Mouse (Mus musculus) left cerebral cortex, postnatal 14 days (tissue): ENCODE results near the gene Dusp5. TPM values are rescaled to one million over a fixed set of nuclear protein-coding genes. Genes with fewer than 3 reads are reported as not detected.
A peak's percentile ranks its signal among the peaks of the same experiment; 100 is the strongest.

ENCODE experiments used
- DNase-seq, 2 experiments: peaks; one replicate each; pipeline ENCODE4 v3.0.0; 2021 to 2022; ENCODE audit warnings: low spot score in 2 of 2, mixed read lengths in 1 of 2
- intact Hi-C: fragments of 180-260 bp; cut with DNase I; formaldehyde crosslinking; loops from one replicate; pipeline ENCODE4 v1.15.1; 2025
- total RNA-seq, 2 experiments: library from RNA; stranded (reverse); gene quantifications; 2 replicates each; pipeline ENCODE4 v1.2.3; 2021

Gene Dusp5
- total RNA-seq, 2 experiments from 2014 or later: 9.1 to 10.6 TPM

GRCm38 (mm10) chr19:53507497-53507896 is 21.4 kb upstream of the Dusp5 start:
- intact Hi-C loops: no loop called here
- no peak for DNase-seq

GRCm38 (mm10) chr19:53511244-53511934 is 17.5 kb upstream of the Dusp5 start:
- intact Hi-C loops: no loop called here

GRCm38 (mm10) chr19:53517370-53518096 is 11.4 kb upstream of the Dusp5 start:
- peak in 1 of 2 experiments; percentile 43 for DNase-seq
- intact Hi-C loops: no loop called here

More at GRCm38 (mm10) chr19:53511244-53511934, 17.5 kb upstream of the Dusp5 start:
- no peak for DNase-seq

GRCm38 (mm10) chr19:53519549-53519948 is 9.4 kb upstream of the Dusp5 start:
- intact Hi-C loops: no loop called here
- no peak for DNase-seq

- intact Hi-C loops: no loop called here
- DNase-seq: no peak
These were observed 8.9 kb upstream of the Dusp5 start for GRCm38 (mm10) chr19:53519981-53520380.

GRCm38 (mm10) chr19:53521137-53521795 is 7.6 kb upstream of the Dusp5 start:
- intact Hi-C loops: no loop called here

GRCm38 (mm10) chr19:53527480-53527879 is 1.4 kb upstream of the Dusp5 start:
- intact Hi-C loops: loop anchor here (5.0 kb wide), 1 partner anchor 100 kb away; no protein-coding TSS in a partner anchor

More at GRCm38 (mm10) chr19:53521137-53521795, 7.6 kb upstream of the Dusp5 start:
- no peak for DNase-seq

GRCm38 (mm10) chr19:53528131-53528621 is 733 bp upstream of the Dusp5 start:
- DNase-seq: no peak
- intact Hi-C loops: loop anchor here (5.0 kb wide), 1 partner anchor 101 kb away; no protein-coding TSS in a partner anchor

More at GRCm38 (mm10) chr19:53527480-53527879, 1.4 kb upstream of the Dusp5 start:
- no peak for DNase-seq

GRCm38 (mm10) chr19:53529455-53529704 is 471 bp downstream of the Dusp5 start:
- intact Hi-C loops: loop anchor here (5.0 kb wide), 1 partner anchor 102 kb away; no protein-coding TSS in a partner anchor
- no peak for DNase-seq

- DNase-seq: no peak
- intact Hi-C loops: loop anchor here (5.0 kb wide), 2 partner anchors 103 to 113 kb away; no protein-coding TSS in a partner anchor
These were observed 1.0 kb downstream of the Dusp5 start for GRCm38 (mm10) chr19:53529705-53530562.

- intact Hi-C loops: loop anchor here (5.0 kb wide), 1 partner anchor 114 kb away; no protein-coding TSS in a partner anchor
- DNase-seq: no peak
These were observed 2.5 kb downstream of the Dusp5 start for GRCm38 (mm10) chr19:53531416-53531815.

- no peak for DNase-seq
- intact Hi-C loops: loop anchor here (5.0 kb wide), 1 partner anchor 115 kb away; no protein-coding TSS in a partner anchor
These were observed 3.1 kb downstream of the Dusp5 start for GRCm38 (mm10) chr19:53532021-53532420.

- intact Hi-C loops: loop anchor here (5.0 kb wide), 1 partner anchor 115 kb away; no protein-coding TSS in a partner anchor
- DNase-seq: no peak
These were observed 3.8 kb downstream of the Dusp5 start for GRCm38 (mm10) chr19:53532676-53533075.

GRCm38 (mm10) chr19:53533236-53533635 is 4.3 kb downstream of the Dusp5 start:
- intact Hi-C loops: loop anchor here (5.0 kb wide), 1 partner anchor 116 kb away; no protein-coding TSS in a partner anchor

GRCm38 (mm10) chr19:53533810-53534601 is 5.1 kb downstream of the Dusp5 start:
- no peak for DNase-seq
- intact Hi-C loops: loop anchor here (5.0 kb wide), 1 partner anchor 117 kb away; no protein-coding TSS in a partner anchor

More at GRCm38 (mm10) chr19:53533236-53533635, 4.3 kb downstream of the Dusp5 start:
- no peak for DNase-seq

- intact Hi-C loops: loop anchor here (5.0 kb wide), 1 partner anchor 118 kb away; no protein-coding TSS in a partner anchor
- DNase-seq: no peak
These were observed 6.0 kb downstream of the Dusp5 start for GRCm38 (mm10) chr19:53534757-53535410.

- DNase-seq: no peak
- intact Hi-C loops: no loop called here
These were observed 6.5 kb downstream of the Dusp5 start for GRCm38 (mm10) chr19:53535421-53535820.
